Mouse (Mus musculus) CH12.LX (cell line): ENCODE measurements around the gene Actr2.

ENCODE experiments used
- CHD1 ChIP-seq: IDR thresholded peaks from 2 replicates; pipeline ENCODE4 v1.6.1; 2012; ENCODE audit warnings: low read depth, low read length, improper control_type of control experiment, inconsistent platforms
- CTCF ChIP-seq, 2 experiments: IDR thresholded peaks in 1 of 2; conservative IDR thresholded peaks in 1 of 2; 2 replicates each; pipeline ENCODE4 v1.5.1; 2011 to 2012; ENCODE audit warnings: low read depth in 2 of 2, low read length in 2 of 2, improper control_type of control experiment in 1 of 2, inconsistent platforms in 1 of 2, mild to moderate bottlenecking in 1 of 2, moderate library complexity in 1 of 2
- ELF1 ChIP-seq: IDR thresholded peaks from 2 replicates; pipeline ENCODE4 v1.6.1; 2014; ENCODE audit warnings: low read depth, mild to moderate bottlenecking, inconsistent platforms, low read length, improper control_type of control experiment
- JUND ChIP-seq: conservative IDR thresholded peaks from 2 replicates; pipeline ENCODE4 v1.6.1; 2011; ENCODE audit warnings: low read depth, low read length, improper control_type of control experiment
- NRF1 ChIP-seq: IDR thresholded peaks from 2 replicates; pipeline ENCODE4 v1.6.1; 2014; ENCODE audit warnings: low read depth, mild to moderate bottlenecking, inconsistent platforms, low read length, improper control_type of control experiment, moderate library complexity
- POLR2A ChIP-seq: IDR thresholded peaks from 2 replicates; pipeline ENCODE4 v1.6.1; 2011; ENCODE audit warnings: low read depth, mild to moderate bottlenecking, improper control_type of control experiment, low read length
- RCOR1 ChIP-seq: conservative IDR thresholded peaks from 2 replicates; pipeline ENCODE4 v1.6.1; 2012; ENCODE audit warnings: low read depth, mild to moderate bottlenecking, inconsistent platforms, low read length, improper control_type of control experiment
- USF1 ChIP-seq: IDR thresholded peaks from 2 replicates; pipeline ENCODE4 v1.6.1; 2014; ENCODE audit warnings: low read depth, mild to moderate bottlenecking, inconsistent platforms, low read length, improper control_type of control experiment

GRCm38 (mm10) chr11:20028396-20028795 is 84.3 kb downstream of the Actr2 start:
- TF ChIP-seq CTCF (conservative IDR thresholded peaks at IDR 0.05 in 1 of 2, IDR thresholded peaks at IDR 0.05 in 1 of 2; ENCODE audit: low read depth in 2 of 2, low read length in 2 of 2): no peak
- no peak for TF ChIP-seq ELF1
- no peak for TF ChIP-seq POLR2A
- no peak for TF ChIP-seq RCOR1
- TF ChIP-seq JUND: no peak
- TF ChIP-seq USF1: no peak
- no peak for TF ChIP-seq NRF1
- no peak for TF ChIP-seq CHD1
